Mouse (Mus musculus) thymus, adult 2 months (tissue): Measurements from ENCODE around the gene Asgr1. TPM values are rescaled to one million over a fixed set of nuclear protein-coding genes. Genes with fewer than 3 reads are reported as not detected.

Source experiments
- DNase-seq: peaks from one replicate; pipeline ENCODE4 v3.0.0; 2021
- H3K27ac ChIP-seq: fragments of 200-500 bp; 2 replicates; pipeline ENCODE4 v1.5.1; 2012; ENCODE audit warnings: low read length, control low read depth; ENCODE audit not compliant: control insufficient read depth, insufficient read depth
- H3K27me3 ChIP-seq: fragments of 200-500 bp; 2 replicates; pipeline ENCODE4 v1.6.1; 2012; ENCODE audit warnings: mild to moderate bottlenecking, low read length, moderate library complexity, mixed read lengths; ENCODE audit not compliant: control insufficient read depth, insufficient read depth
- H3K36me3 ChIP-seq: fragments of 200-500 bp; 2 replicates; pipeline ENCODE4 v1.6.1; 2012; ENCODE audit warnings: mild to moderate bottlenecking, low read length, moderate library complexity; ENCODE audit not compliant: control insufficient read depth, insufficient read depth
- H3K4me1 ChIP-seq: fragments of 200-500 bp; replicated peaks from 2 replicates; pipeline ENCODE4 v1.6.1; 2012; ENCODE audit warnings: low read length; ENCODE audit not compliant: control insufficient read depth, insufficient read depth
- H3K4me3 ChIP-seq: fragments of 200-500 bp; 2 replicates; pipeline ENCODE4 v1.5.1; 2012; ENCODE audit warnings: mild to moderate bottlenecking, low read length, control low read depth, moderate library complexity; ENCODE audit not compliant: control insufficient read depth, insufficient read depth
- CTCF ChIP-seq: fragments of 200-500 bp; IDR thresholded peaks from 2 replicates; pipeline ENCODE4 v1.5.1; 2012; ENCODE audit warnings: mild to moderate bottlenecking, control low read depth, low read length, moderate library complexity, borderline replicate concordance; ENCODE audit not compliant: control insufficient read depth, poor library complexity, insufficient read depth; ENCODE audit errors: extremely low read depth
- POLR2A ChIP-seq: fragments of 200-500 bp; IDR thresholded peaks from 2 replicates; pipeline ENCODE4 v1.6.1; 2012; ENCODE audit warnings: mild to moderate bottlenecking, low read length, control low read depth, moderate library complexity; ENCODE audit not compliant: control insufficient read depth, poor library complexity, insufficient read depth; ENCODE audit errors: extremely low read depth
- WGBS: fragments of 180-500 bp; shearing (Covaris S2); methylation state at CpG from one replicate; pipeline ENCODE4 v1.1.7; 2018; 5-methylcytosine and 5-hydroxymethylcytosine counted together
- polyA plus RNA-seq: library from polyadenylated mRNA; depleted of rRNA; stranded (reverse); fragments of >200 nt; gene quantifications from 2 replicates; pipeline ENCODE4 v1.2.3, GENCODE M21; 2012; rRNA removed

Gene Asgr1
- polyA plus RNA-seq, 1 experiment, result not detected

GRCm38 (mm10) chr11:70107085-70107484 lies 53.2 kb downstream of the Asgr1 start:
- TF ChIP-seq POLR2A (no peak), CTCF (no peak)
- H3K4me3 ChIP-seq, result no peak overlapping the region
- no peaks in the 10 kb centered on the region for H3K4me1 ChIP-seq
- H3K27me3 ChIP-seq, result no peaks in the 10 kb centered on the region
- no peaks in the 10 kb centered on the region for H3K36me3 ChIP-seq
- no peak for DNase-seq
- H3K27ac ChIP-seq, result no peak overlapping the region
- WGBS, result 95% methylated on average over 8 of the region's 8 CpGs

Other genes with a start within 250 kb of the Asgr1 start
- gene Tmem102, start 248.5 kb upstream of the Asgr1 start, polyA plus RNA-seq, result 4.7 and 5.1 TPM in 2 replicates
- gene Gm39566, start 238.8 kb upstream of the Asgr1 start, polyA plus RNA-seq, result 0.05 TPM in 1 of 2 replicates, not detected in the other
- 0.22 TPM in 1 of 2 replicates, not detected in the other for gene Spem2, start 235.6 kb upstream of the Asgr1 start, polyA plus RNA-seq
- 0.20 and 0.61 TPM in 2 replicates for gene Spem1, start 231.9 kb upstream of the Asgr1 start, polyA plus RNA-seq
- gene Nlgn2, start 216.3 kb upstream of the Asgr1 start, polyA plus RNA-seq, result 14.4 and 15.3 TPM in 2 replicates
- 160 and 224 TPM in 2 replicates for gene Tmem256, start 215.6 kb upstream of the Asgr1 start, polyA plus RNA-seq
- 132 and 142 TPM in 2 replicates for gene Plscr3, start 207.7 kb upstream of the Asgr1 start, polyA plus RNA-seq
- gene Tnk1, start 195.4 kb upstream of the Asgr1 start, polyA plus RNA-seq, result 2.6 and 3.1 TPM in 2 replicates
- not detected in 2 replicates for gene Tmem95, start 176.1 kb upstream of the Asgr1 start, polyA plus RNA-seq
- gene Kctd11, start 172.7 kb upstream of the Asgr1 start, polyA plus RNA-seq, result 6.2 and 8.0 TPM in 2 replicates
- gene Acap1, start 158.5 kb upstream of the Asgr1 start, polyA plus RNA-seq, result 405 and 462 TPM in 2 replicates
- 7.1 and 10.2 TPM in 2 replicates for gene 2810408A11Rik, start 153.1 kb upstream of the Asgr1 start, polyA plus RNA-seq
- 85.3 and 90.7 TPM in 2 replicates for gene Neurl4, start 153.0 kb upstream of the Asgr1 start, polyA plus RNA-seq
- 236 and 272 TPM in 2 replicates for gene Gps2, start 140.2 kb upstream of the Asgr1 start, polyA plus RNA-seq
- 618 and 719 TPM in 2 replicates for gene Eif5a, start 132.1 kb upstream of the Asgr1 start, polyA plus RNA-seq
- gene Ybx2, start 118.3 kb upstream of the Asgr1 start, polyA plus RNA-seq, result 20.0 and 49.6 TPM in 2 replicates
- gene Slc2a4, start 105.9 kb upstream of the Asgr1 start, polyA plus RNA-seq, result 36.3 and 58.9 TPM in 2 replicates
- 6.0 and 6.5 TPM in 2 replicates for gene Cldn7, start 89.3 kb upstream of the Asgr1 start, polyA plus RNA-seq
- 133 and 148 TPM in 2 replicates for gene Ctdnep1, start 72.9 kb upstream of the Asgr1 start, polyA plus RNA-seq
- 69.4 and 75.3 TPM in 2 replicates for gene Elp5, start 71.6 kb upstream of the Asgr1 start, polyA plus RNA-seq
- 270 and 395 TPM in 2 replicates for gene Gabarap, start 62.9 kb upstream of the Asgr1 start, polyA plus RNA-seq
- gene Phf23, start 58.3 kb upstream of the Asgr1 start, polyA plus RNA-seq, result 36.5 and 43.4 TPM in 2 replicates
- gene Dvl2, start 53.5 kb upstream of the Asgr1 start, polyA plus RNA-seq, result 52.4 and 55.7 TPM in 2 replicates
- 88.5 and 110 TPM in 2 replicates for gene Acadvl, start 38.7 kb upstream of the Asgr1 start, polyA plus RNA-seq
- 71.7 and 72.1 TPM in 2 replicates for gene Dlg4, start 37.1 kb upstream of the Asgr1 start, polyA plus RNA-seq
- 0.65 and 1.2 TPM in 2 replicates for gene Asgr2, start 38.6 kb downstream of the Asgr1 start, polyA plus RNA-seq
- 6.4 and 6.8 TPM in 2 replicates for gene Mgl2, start 76.2 kb downstream of the Asgr1 start, polyA plus RNA-seq
- gene Clec10a, start 102.1 kb downstream of the Asgr1 start, polyA plus RNA-seq, result 4.1 and 4.6 TPM in 2 replicates
- gene Slc16a11, start 158.7 kb downstream of the Asgr1 start, polyA plus RNA-seq, result 4.5 and 5.3 TPM in 2 replicates
- gene Slc16a13, start 167.0 kb downstream of the Asgr1 start, polyA plus RNA-seq, result 2.9 and 6.1 TPM in 2 replicates
- 0.97 and 1.6 TPM in 2 replicates for gene Bcl6b, start 175.7 kb downstream of the Asgr1 start, polyA plus RNA-seq
- gene 0610010K14Rik, start 183.8 kb downstream of the Asgr1 start, polyA plus RNA-seq, result 150 and 153 TPM in 2 replicates
- gene Gm21988, start 185.7 kb downstream of the Asgr1 start, polyA plus RNA-seq, result 11.1 and 11.6 TPM in 2 replicates
- gene Rnasek, start 185.8 kb downstream of the Asgr1 start, polyA plus RNA-seq, result 173 and 186 TPM in 2 replicates
- gene Alox12, start 201.3 kb downstream of the Asgr1 start, polyA plus RNA-seq, result 0.68 and 1.2 TPM in 2 replicates